Mouse (Mus musculus) naive thymus-derived CD4-positive, alpha-beta T cell, adult 2 months (primary cell): ENCODE measurements around the gene Slc37a4.
"Not testable (repeated sequence)": the region's sequence is repeated elsewhere in the genome, so short reads cannot be mapped to it uniquely, and the experiment has no call there.

ENCODE experiments used
- DNase-seq: peaks from one replicate; pipeline ENCODE4 v3.0.0-alpha.2; 2011; ENCODE audit warnings: low read depth

The Slc37a4 gene

DNA sequence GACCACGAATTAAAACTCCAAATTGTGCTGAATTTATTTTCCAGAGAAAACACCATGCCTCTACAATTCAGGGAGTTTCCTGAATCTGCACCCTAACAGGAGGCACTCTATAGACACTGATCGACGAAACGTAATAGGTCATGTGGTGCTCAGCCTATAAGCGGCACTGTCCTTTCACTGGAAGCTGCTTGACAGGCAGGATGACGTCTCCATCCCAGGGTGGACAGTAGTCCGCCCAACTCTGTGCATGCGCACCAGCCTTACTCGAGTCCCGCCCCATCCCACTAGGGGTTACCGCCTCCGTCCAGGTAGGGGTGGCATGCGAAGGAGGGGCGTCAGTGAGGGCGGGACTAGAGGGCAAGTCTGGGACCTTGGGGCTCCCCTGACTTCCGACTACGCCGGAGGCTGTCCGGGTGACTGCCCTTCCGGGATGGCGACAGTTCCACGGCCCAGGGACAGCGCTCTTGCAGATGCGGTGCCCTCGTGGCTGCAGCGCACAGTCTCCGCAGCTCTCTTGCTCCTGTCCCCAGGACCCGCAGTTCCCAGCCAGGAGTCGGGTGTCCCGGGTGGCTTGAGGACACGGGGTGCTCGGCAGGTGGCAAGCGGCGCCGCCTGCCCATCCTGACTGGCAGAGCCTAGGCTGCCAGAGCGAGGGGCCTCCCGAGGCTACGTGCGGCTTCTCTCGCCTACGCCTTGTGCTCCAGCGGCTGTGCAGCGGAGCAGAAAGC, at the start of gene Slc37a4:
Gene Slc37a4, plus strand, starts transcription at position 169 of the 728 bp plus-strand sequence.
- DNase-seq, result peak; percentile 92

DNA sequence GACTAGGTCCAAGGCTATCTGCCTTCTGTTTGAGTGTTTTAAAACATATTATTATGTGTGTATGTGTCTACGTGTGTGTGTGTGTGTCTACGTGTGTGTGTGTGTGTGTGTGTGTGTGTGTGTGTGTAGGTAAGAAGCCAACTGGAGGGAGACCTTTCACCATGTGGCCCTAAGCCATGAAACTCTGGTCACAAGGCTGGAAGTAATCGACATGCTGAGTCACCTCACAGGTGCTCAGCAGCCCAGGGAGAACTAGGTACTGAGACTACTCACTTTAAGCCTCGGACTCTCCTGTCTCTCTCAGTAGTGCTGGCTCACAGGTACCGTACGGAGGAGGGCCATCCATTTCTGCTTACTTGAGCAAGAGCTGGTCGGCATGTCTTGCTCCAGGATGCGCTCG, 49.5 kb upstream of the Slc37a4 start:
- no peak for DNase-seq

DNA sequence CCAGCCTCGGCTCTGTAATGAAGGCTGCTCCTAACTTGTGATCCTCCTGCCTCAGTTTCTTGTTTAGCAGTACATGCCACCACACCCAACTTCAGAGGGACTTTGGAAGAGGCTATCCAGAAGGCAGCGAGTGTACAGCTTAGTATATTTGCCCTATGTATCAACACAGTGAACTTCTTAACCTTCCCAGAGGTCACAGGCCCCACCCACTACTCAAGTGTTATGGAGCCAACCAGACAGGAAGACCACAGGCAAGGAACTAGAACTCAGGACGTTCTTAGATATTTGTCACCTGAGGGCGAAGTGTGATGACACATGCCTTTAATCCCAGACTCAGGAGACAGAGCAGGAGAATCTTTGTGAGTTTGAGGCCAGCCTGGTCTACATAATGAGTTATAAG, 49.0 kb upstream of the Slc37a4 start:
- DNase-seq, result no peak

DNA sequence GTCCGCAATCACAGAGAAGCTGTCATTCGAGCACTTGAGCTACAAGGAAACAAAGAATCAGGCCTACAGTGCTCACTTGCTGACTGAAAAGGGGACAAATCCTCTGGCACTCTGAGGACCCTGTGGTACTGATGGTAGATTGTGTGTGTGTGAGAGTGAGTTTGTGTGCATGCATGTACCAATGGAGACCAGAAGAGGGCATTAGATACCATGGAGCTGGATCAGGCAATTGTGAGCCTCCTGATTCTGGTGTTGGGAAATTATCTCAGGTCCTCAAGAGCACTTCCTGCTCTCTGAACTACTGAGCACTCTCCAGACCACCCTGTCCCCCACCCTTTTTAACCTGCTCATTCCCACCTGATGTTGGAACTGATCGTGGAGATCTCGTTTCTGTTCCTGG, 48.1 kb upstream of the Slc37a4 start:
- no peak for DNase-seq

DNA sequence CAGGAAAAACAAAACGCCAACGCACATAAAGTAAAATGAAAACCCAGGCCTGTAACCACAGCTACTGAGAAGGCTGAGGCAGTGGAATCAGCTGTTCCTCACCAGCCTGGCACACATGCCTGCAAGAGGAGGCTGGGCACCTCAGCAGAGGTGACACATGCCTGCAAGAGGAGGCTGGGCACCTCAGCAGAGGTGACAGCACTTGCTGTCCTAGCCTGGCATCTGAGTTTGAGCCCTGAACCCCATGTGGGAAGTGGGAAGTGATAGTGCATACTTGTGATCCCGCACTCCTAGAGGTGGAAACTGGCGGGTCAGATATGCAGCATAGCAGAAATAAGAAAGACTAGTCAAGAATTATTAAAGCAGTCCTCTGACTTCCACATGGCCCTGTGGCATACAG, 45.3 kb upstream of the Slc37a4 start:
- DNase-seq, result no peak

DNA sequence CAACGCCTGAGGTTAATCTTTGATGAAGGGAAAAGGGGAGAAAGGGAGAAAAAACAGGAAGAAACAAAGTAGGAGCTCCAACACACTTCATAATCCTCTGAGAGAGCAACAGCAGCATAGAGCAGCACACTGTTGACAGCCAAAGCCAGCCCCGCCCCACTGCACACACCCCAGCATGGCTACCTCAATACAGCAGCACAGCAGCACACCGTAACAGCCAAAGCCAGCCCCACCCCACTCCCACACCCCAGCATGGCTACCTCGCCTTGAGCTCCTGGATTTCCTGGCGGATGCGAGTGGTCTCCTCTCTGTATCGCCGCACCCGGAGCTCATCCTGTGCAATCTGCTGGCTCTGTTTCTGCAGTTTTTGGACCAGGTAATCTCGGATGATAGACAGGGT, 44.3 kb upstream of the Slc37a4 start:
- DNase-seq, result no peak

DNA sequence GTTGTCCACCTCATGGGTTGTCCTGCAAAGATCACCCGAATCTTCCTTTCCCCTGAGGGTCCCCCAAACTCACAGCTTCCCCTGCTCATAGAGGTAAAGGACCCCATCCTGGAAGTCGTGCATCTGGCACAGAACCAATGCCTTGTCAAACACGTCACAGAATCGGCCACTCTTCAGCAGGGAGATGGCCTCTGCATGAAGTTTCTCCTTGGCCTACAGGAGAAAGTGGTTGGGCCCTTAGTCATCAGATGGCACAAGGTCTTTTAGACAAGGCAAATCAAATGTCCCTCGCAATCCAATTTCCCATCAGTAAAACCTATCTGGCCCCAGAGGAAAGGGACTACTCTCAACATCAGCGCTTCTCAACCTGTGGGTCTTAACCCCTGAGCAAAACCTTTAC, 43.5 kb upstream of the Slc37a4 start:
- DNase-seq, result no peak

DNA sequence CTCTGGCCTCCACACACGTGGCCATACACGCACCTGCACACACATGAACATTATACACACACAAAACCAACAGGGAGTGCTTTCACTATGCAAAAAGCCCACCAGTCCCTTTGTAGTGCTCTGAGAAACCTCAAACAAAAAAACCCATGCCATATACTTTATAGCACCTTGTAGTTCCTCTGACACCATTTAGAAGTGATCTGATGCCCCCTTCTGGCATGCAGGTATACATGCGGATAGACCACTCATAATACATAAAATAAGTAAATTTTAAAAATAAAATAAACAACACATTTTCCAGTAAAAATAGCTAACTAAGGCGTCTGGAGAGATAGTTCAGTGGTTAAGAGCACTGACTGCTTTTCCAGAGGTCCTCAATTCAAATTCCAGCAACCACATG, 39.4 kb upstream of the Slc37a4 start:
- DNase-seq, result peak; percentile 70

DNA sequence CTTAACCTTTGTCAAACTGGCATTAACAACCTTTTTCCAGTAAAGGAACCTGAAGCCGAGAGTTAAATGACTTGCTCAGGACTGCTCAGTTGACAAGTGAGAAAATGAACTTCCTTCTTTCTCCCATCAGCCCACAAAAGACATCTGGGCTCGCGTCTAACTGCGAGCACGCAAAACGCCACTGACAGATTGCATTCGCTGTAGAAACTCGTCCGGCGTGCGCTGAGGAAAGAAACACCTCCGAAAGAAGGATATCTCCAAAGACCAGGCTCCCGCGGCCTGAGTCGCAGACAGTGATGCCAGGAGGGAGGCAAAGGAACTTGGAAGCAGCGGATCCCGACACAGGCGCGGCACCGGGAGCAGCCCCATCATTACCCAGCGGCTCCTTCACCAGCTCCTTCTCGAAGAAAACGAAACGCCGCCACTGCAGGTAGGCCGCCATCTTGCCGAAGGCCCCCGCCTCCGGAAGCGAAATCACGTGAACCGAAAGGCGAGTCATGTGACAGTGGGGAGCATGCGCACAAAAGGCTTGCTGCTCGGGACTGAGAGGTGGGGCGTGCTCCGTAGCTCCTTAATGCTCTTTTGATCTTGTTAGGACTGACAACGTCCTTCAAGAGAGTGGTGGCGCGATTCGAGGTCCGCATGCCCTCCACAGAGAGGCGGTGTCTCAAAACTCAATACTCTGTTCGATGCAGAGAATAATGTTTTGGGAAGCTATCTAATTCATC, 35.3 kb upstream of the Slc37a4 start, which contains the start of gene Vps11:
Gene Vps11, minus strand, starts transcription at position 481 of the 728 bp plus-strand sequence.
- peak; percentile 98 for DNase-seq

DNA sequence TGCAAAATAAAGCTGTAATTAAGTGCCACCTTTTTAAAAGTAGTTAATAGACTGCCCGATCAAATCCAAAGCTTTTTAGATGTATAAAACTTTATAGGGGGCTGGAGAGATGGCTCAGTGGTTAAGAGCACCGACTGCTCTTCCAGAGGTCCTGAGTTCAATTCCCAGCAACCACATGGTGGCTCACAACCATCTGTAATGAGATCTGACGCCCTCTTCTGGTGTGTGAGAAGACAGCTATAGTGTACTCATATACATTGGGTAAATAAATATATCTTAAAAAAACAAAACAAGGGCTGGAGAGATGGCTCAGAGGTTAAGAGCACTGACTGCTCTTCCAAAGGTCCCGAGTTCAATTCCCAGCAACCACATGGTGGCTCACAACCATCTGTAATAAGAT, 34.7 kb upstream of the Slc37a4 start:
- DNase-seq, result not testable (repeated sequence)

DNA sequence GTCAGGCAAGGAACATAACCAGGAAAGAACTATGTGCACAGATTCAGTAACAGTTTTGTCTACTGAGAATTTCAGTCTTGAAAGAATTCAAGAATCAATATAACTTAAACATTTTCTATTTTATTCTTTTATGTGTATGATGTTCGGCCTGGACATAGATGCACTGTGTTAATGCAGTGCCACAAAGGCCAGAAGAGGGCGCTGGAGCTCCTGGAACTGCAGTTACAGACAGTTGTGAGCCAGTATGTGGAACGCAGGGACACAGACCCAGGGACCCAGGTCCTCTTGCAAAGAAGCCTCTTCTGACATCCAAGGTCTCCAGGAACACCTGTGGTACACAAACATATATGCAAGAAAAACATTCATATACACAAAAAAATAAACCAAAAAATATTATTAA, 32.2 kb upstream of the Slc37a4 start:
- DNase-seq, result peak; percentile 65

DNA sequence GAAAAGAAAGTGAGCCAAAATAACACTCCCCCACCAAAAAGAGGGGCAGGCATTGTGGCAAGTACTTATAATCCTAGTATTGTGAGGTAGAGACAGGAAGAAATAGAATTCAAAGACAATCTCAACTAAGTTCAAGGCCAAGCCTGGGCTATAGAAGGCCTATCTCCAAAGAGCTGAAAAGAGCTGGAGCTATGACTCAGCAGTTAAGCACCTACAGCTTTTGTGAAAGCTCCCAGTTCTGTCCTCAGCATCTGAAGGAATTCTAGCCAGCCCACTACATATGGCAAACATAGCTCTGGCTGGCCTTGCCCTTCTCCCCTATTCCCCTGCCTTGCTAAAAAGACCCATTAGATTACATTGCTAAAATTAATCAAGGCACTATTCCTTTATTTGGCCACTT, 23.3 kb upstream of the Slc37a4 start:
- no peak for DNase-seq

DNA sequence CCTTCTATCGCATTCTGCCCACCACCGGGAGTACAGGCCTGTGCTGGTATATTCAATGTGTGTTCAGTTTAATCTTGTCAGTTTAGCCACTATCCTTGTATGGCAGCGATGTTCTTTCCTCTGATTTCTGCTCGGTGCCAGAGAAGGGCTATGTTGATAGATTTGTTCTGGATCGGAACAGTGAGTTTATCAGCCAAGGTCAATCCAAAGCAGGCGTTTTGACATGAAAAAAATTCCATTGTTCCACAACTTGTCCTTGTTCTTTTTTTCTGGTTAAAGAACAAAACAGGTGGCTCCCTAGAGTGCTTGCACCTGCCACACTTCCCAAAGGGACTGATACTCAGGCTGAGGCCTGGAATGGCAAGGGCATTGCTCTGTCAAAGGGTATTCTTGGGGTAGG, 20.5 kb upstream of the Slc37a4 start:
- DNase-seq, result no peak

DNA sequence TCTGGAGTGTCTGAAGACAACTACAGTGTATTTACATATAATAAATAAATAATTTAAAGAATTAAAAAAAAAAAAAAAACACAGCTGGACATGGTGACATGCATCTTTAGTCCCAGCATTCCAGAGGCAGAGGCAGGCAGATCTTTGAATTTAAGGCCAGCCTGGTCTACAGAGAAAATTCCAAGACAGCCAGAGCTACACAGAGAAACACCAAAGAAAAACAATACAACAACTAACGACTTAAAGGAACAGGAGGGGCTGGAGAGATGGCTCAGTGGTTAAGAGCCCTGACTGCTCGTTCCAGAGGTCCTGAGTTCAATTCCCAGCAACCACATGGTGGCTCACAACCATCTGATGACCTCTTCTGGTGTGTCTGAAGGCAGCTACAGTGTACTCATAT, 19.3 kb upstream of the Slc37a4 start:
- not testable (repeated sequence) for DNase-seq

DNA sequence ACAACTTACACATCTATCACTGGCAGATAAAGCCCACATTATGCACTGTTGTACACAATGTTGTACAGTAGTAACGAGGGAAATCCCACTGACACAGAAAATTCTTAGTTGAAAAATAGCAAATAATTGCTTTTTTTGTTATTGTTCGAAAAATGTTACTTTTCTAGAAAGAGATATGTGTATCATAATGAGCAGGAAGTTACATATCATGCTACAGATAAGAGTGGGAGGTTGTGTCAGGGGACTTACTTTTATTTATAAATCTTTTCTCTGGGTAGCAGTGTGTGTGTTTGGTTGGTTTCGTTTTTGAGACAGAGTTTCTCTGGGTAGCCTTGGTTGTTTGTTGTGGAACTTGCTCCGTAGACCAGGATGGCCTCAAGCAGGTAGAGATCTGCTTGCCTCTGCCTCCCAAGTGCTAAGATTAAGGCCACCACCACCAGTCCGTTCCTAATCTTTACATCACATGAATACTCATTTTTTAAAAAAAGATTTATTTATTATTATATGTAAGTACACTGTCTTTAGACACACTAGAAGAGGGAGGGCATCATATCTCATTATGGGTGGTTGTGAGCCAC, 18.4 kb upstream of the Slc37a4 start:
- DNase-seq, result peak; percentile 55

DNA sequence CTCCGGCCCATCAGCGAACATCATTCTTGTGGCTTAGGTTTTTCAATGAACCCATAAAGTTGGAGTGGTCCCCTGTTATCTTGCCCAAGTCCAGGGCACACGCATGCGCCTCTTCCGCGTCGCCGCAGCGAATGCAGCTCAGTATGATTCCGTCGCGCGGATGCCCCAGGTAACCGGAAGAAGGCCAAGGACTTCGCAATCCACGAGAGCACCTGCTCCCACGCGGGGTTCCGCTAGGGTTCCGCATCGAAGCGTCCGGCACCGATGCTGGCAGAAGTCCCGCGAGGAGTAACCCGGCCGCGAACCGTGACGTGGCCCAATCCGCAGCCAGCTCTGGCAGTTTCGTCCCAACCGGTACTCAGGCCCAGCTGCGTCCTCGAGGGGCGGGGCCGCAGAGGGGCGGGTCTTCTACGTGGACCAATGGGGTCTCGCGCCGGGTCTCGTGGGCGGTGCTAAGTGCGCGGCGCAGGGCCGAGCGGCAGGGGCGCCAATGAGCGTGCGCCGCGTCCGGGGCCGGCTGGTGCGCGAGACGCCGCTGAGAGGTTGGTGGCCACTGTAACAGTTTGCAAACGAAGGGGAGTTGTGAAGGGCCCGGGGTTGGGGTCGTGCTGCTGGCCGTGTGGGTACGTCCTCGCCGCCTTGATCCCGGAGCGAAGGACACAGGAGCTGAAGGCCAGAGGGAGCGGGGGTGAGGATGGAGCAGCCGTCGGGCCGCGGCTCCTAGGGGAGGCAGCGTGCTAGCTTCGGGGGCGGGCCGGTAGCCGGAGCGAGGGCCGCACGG, 17.4 kb upstream of the Slc37a4 start, which contains the start of gene Hyou1:
Gene Hyou1, plus strand, starts transcription at position 437 of the 781 bp plus-strand sequence.
- DNase-seq, result peak; percentile 99

DNA sequence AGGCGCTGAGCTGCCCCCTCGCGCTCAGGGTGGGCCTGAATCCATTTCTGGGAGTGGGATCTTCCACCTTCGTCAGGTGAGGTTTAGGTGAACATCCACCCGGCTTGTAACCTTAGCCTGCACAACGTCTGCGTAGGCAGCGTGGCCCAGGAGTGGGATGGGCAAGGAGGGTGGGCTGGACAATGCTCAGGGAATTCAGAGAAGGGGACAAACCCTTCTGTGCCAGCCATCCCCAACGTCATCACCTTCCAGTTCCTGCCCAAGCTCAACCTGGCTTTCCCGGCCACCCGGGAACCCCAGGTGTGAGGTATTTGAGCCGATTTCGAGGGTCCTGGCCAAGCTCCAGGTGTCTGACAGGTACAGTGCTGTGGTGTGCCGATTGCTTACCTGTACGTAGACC, 16.8 kb upstream of the Slc37a4 start:
- DNase-seq, result no peak

DNA sequence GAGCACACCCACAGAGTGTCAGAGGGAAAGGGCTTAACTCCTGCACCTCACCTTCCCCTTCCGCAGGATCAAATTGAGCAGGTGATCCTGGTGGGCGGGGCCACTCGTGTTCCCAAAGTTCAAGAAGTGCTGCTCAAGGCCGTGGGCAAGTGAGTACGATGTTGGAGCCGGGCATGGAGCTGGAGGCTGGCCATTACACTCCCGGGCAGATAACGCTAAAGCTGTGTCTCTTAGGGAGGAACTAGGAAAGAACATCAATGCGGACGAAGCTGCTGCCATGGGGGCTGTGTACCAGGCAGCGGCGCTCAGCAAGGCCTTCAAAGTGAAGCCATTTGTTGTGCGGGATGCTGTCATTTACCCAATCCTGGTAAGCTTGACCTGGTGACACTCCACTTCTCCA, 12.1 kb upstream of the Slc37a4 start:
- DNase-seq, result no peak

DNA sequence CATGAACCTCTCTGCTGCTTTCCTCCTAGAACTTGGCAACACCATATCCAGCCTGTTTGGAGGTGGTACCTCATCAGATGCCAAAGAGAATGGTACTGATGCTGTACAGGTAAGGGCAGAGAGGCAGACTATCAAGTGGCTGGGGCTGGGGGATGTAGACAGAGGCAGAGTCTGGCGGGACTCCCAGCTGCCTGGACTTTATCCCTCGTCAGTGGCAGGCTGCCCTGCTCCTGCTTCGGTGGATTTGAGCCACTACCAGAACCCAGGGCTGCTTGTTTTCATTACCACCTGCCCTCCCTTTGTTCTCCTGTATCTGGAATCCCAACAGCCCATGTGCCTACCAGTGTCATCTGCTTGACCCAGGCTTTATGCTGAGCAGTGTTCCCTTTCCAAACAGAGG, 9.4 kb upstream of the Slc37a4 start:
- DNase-seq, result no peak

DNA sequence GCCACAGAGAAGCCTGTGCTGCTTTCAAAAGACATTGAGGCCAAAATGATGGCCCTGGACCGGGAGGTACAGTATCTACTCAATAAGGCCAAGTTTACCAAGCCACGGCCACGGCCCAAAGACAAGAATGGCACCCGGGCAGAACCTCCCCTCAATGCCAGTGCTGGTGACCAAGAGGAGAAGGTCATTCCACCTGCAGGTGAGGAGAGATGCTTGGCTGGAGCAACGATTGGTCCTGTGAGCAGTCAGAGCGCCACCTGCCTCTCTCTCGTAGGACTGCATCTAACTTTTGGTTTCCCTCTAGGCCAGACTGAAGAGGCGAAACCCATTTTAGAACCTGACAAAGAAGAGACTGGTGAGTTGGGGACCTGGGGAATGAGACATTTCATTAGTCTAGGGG, 7.4 kb upstream of the Slc37a4 start:
- DNase-seq, result peak; percentile 74

DNA sequence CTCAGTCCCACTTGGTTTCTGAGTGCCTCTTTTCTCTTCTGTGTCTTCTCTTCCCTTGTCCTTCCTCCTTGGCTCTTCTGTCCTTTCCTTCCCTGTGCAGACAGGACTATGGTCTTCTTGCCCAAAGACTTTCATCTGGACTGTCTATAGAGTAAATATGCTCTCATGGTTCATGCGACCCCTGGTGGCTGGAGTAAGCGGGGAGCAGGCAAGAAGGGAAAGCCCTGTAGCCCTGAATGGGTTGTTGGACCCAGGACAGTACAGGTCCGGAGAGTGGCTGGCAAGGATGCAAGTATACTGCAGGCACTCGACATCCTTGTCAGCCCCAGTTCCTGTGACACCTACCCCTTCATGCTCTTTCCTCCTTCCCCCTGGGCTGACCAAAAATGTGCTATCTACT, 5.2 kb upstream of the Slc37a4 start:
- DNase-seq, result peak; percentile 74

DNA sequence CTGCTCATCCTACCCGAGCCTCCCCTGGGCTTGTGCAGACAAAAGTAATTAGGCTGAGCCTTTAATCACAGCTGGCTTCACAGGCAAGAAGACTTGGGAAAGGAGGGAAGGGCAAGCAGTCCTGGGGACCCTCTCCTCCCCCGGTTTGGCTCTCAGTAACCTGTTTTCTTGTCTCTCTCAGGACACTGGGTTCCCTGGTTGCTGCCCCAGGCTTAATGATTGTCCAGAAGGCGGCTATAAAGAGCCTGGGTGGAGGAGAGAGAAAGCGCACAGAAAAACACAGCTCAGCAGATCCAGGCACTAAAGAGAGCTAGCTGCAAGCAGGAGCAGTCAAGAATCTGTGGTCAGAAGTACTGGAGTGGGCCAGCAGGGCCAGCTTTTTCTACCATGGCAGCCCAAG, 1.4 kb downstream of the Slc37a4 start:
- no peak for DNase-seq
